Mouse (Mus musculus): Measurements from ENCODE around the gene 4930563M21Rik.
A peak's percentile ranks its signal among the peaks of the same experiment; 100 is the strongest.
"Not testable (repeated sequence)": the region's sequence is repeated elsewhere in the genome, so short reads cannot be mapped to it uniquely, and the experiment has no call there.

4930563M21Rik gene

GRCm38 (mm10) chr9:56010450-56010849, at the start of gene 4930563M21Rik:
4930563M21Rik (minus strand) TSS chr9:56010550.
- DNase-seq (ENCODE audit: low spot score in 2 of 2), result no peak

- no peak for DNase-seq (ENCODE audit: low spot score in 2 of 2)
These were observed 45.8 kb upstream of the 4930563M21Rik start for GRCm38 (mm10) chr9:56056147-56056546.

- no peak for DNase-seq (ENCODE audit: low spot score in 2 of 2)
These were observed 43.4 kb upstream of the 4930563M21Rik start for GRCm38 (mm10) chr9:56053796-56054195.

GRCm38 (mm10) chr9:56042181-56042621, 31.9 kb upstream of the 4930563M21Rik start:
- DNase-seq (ENCODE audit: low spot score in 2 of 2), result no peak

GRCm38 (mm10) chr9:56041372-56042180, 31.2 kb upstream of the 4930563M21Rik start, which contains the start of gene Rcn2:
Rcn2 (plus strand) TSS chr9:56041845.
- peak; percentile 91 to 92 for DNase-seq (ENCODE audit: low spot score in 2 of 2)

- DNase-seq (ENCODE audit: low spot score in 2 of 2), result no peak
These were observed 21.9 kb upstream of the 4930563M21Rik start for GRCm38 (mm10) chr9:56032219-56032618.

GRCm38 (mm10) chr9:56027292-56027691, 16.9 kb upstream of the 4930563M21Rik start:
- no peak for DNase-seq (ENCODE audit: low spot score in 2 of 2)

GRCm38 (mm10) chr9:56024772-56025171, 14.4 kb upstream of the 4930563M21Rik start:
- DNase-seq (ENCODE audit: low spot score in 2 of 2), result no peak

- not testable (repeated sequence) for DNase-seq (ENCODE audit: low spot score in 2 of 2)
These were observed 5.7 kb downstream of the 4930563M21Rik start for GRCm38 (mm10) chr9:56004679-56005078.

GRCm38 (mm10) chr9:55946819-55947218, 63.5 kb downstream of the 4930563M21Rik start:
- DNase-seq (ENCODE audit: low spot score in 2 of 2), result no peak

- DNase-seq (ENCODE audit: low spot score in 2 of 2), result no peak
These were observed 69.0 kb downstream of the 4930563M21Rik start for GRCm38 (mm10) chr9:55941356-55941755.

GRCm38 (mm10) chr9:55938618-55938985, 71.7 kb downstream of the 4930563M21Rik start:
- no peak for DNase-seq (ENCODE audit: low spot score in 2 of 2)

- peak; percentile 61 to 75 for DNase-seq (ENCODE audit: low spot score in 2 of 2)
These were observed 72.4 kb downstream of the 4930563M21Rik start, which contains the start of gene Scaper for GRCm38 (mm10) chr9:55937664-55938617. Scaper (minus strand) TSS chr9:55938119.

- DNase-seq (ENCODE audit: low spot score in 2 of 2), result peak in 1 of 2 experiments; percentile 8
These were observed 73.1 kb downstream of the 4930563M21Rik start for GRCm38 (mm10) chr9:55937224-55937663.

GRCm38 (mm10) chr9:55932482-55932881, 77.9 kb downstream of the 4930563M21Rik start:
- no peak for DNase-seq (ENCODE audit: low spot score in 2 of 2)

GRCm38 (mm10) chr9:55918579-55918978, 91.8 kb downstream of the 4930563M21Rik start:
- DNase-seq (ENCODE audit: low spot score in 2 of 2), result no peak

GRCm38 (mm10) chr9:55916751-55917150, 93.6 kb downstream of the 4930563M21Rik start:
- DNase-seq (ENCODE audit: low spot score in 2 of 2), result no peak

All from frontal cortex, postnatal 25 days (tissue).